Mouse (Mus musculus) embryonic fibroblast, embryonic 13.5 days (primary cell): ENCODE data around the gene Ifi203.
"Not testable (repeated sequence)": the region's sequence is repeated elsewhere in the genome, so short reads cannot be mapped to it uniquely, and the experiment has no call there.

Experiments used
- CTCF ChIP-seq: IDR thresholded peaks from 2 replicates; pipeline ENCODE4 v1.5.1; 2011; ENCODE audit warnings: mild to moderate bottlenecking, control low read depth, low read length, moderate library complexity, borderline replicate concordance; ENCODE audit not compliant: insufficient read depth
- POLR2A ChIP-seq: IDR thresholded peaks from 2 replicates; pipeline ENCODE4 v1.6.1; 2011; ENCODE audit warnings: low read depth, mild to moderate bottlenecking, control low read depth, low read length, moderate library complexity

- not testable (repeated sequence) for TF ChIP-seq CTCF, POLR2A
Observed at GRCm38 (mm10) chr1:173878264-173878663, 64.2 kb downstream of the Ifi203 start.
